Mouse (Mus musculus): ENCODE data around the gene Dennd5a.

Gene Dennd5a

GRCm38 (mm10) chr7:109886249-109886648 is 74.0 kb downstream of the Dennd5a start:
- DNase-seq (ENCODE audit: low read depth, low spot score): no peak

- DNase-seq (ENCODE audit: low read depth, low spot score): no peak
Measured at GRCm38 (mm10) chr7:109882574-109882973, 77.7 kb downstream of the Dennd5a start.

- no peak for DNase-seq (ENCODE audit: low read depth, low spot score)
Measured at GRCm38 (mm10) chr7:109881561-109882099, 78.6 kb downstream of the Dennd5a start.

GRCm38 (mm10) chr7:109879158-109879557 is 81.1 kb downstream of the Dennd5a start:
- no peak for DNase-seq (ENCODE audit: low read depth, low spot score)

- no peak for DNase-seq (ENCODE audit: low read depth, low spot score)
Measured at GRCm38 (mm10) chr7:109876085-109876484, 84.2 kb downstream of the Dennd5a start.

- DNase-seq (ENCODE audit: low read depth, low spot score): no peak
Measured at GRCm38 (mm10) chr7:109875598-109875997, 84.7 kb downstream of the Dennd5a start.

GRCm38 (mm10) chr7:109875033-109875432 is 85.2 kb downstream of the Dennd5a start:
- DNase-seq (ENCODE audit: low read depth, low spot score): no peak

- no peak for DNase-seq (ENCODE audit: low read depth, low spot score)
Measured at GRCm38 (mm10) chr7:109873170-109873569, 87.1 kb downstream of the Dennd5a start.

GRCm38 (mm10) chr7:109871232-109871631 is 89.0 kb downstream of the Dennd5a start:
- no peak for DNase-seq (ENCODE audit: low read depth, low spot score)

- DNase-seq (ENCODE audit: low read depth, low spot score): peak; percentile 40
Measured at GRCm38 (mm10) chr7:109868498-109868897, 91.8 kb downstream of the Dennd5a start.

GRCm38 (mm10) chr7:109866643-109867042 is 93.6 kb downstream of the Dennd5a start:
- DNase-seq (ENCODE audit: low read depth, low spot score): no peak

- DNase-seq (ENCODE audit: low read depth, low spot score): no peak
Measured at GRCm38 (mm10) chr7:109865370-109866229, 94.7 kb downstream of the Dennd5a start, which contains the start of gene Scube2. Scube2 (minus strand) TSS chr7:109865679.

- DNase-seq (ENCODE audit: low read depth, low spot score): no peak
Measured at GRCm38 (mm10) chr7:109863561-109863960, 96.7 kb downstream of the Dennd5a start.

GRCm38 (mm10) chr7:109860162-109860561 is 100.1 kb downstream of the Dennd5a start:
- no peak for DNase-seq (ENCODE audit: low read depth, low spot score)

GRCm38 (mm10) chr7:109859354-109859753 is 100.9 kb downstream of the Dennd5a start:
- DNase-seq (ENCODE audit: low read depth, low spot score): no peak

GRCm38 (mm10) chr7:109852752-109853212 is 107.5 kb downstream of the Dennd5a start:
- no peak for DNase-seq (ENCODE audit: low read depth, low spot score)

GRCm38 (mm10) chr7:109852017-109852416 is 108.3 kb downstream of the Dennd5a start:
- no peak for DNase-seq (ENCODE audit: low read depth, low spot score)

- no peak for DNase-seq (ENCODE audit: low read depth, low spot score)
Measured at GRCm38 (mm10) chr7:109850531-109850930, 109.7 kb downstream of the Dennd5a start.

- DNase-seq (ENCODE audit: low read depth, low spot score): no peak
Measured at GRCm38 (mm10) chr7:109849750-109850434, 110.4 kb downstream of the Dennd5a start.

- DNase-seq (ENCODE audit: low read depth, low spot score): no peak
Measured at GRCm38 (mm10) chr7:109848867-109849733, 111.2 kb downstream of the Dennd5a start.

GRCm38 (mm10) chr7:109844100-109844499 is 116.2 kb downstream of the Dennd5a start:
- DNase-seq (ENCODE audit: low read depth, low spot score): no peak

Measured in forelimb bud, embryonic 11.5 days (tissue).